ENCODE assay signal across 18 mouse cellular contexts in genomic region chr11:103906051-103906719, GRCm38 (mm10). TPM values are rescaled to one million over a fixed set of nuclear protein-coding genes. Genes with fewer than 3 reads are reported as not detected.
DNase-seq lines count a peak whose midpoint lies in the region; ATAC-seq lines count a peak whose summit lies in the region.
"Had no signal": no experiment of that assay in that cellular context is flagged by ENCODE, and none has a peak within 500 bp of the region (broad histone marks: within the 10 kb centered on the region; RNA-seq: fewer than 3 reads in every experiment).

No protein-coding gene starts in this region.

- H3K9ac ChIP-seq in forebrain, embryonic 15.5 days (replicated peaks), result no peak overlapping the region
- H3K9ac ChIP-seq in midbrain, embryonic 13.5 days (replicated peaks), result no peak overlapping the region
- H3K9ac ChIP-seq: lung, embryonic 15.5 days; neural tube, embryonic 13.5 days had no signal

- H3K27ac ChIP-seq in heart, embryonic 10.5 days, result no peak overlapping the region
- H3K27ac ChIP-seq in forebrain, embryonic 15.5 days (replicated peaks), result peak overlapping the region; percentile 59
- H3K27ac ChIP-seq in midbrain, embryonic 13.5 days, result peak overlapping the region; percentile 70
- H3K27ac ChIP-seq: gastrocnemius, adult 2 months; heart, adult 2 months; lung, embryonic 15.5 days; neural tube, embryonic 13.5 days had no signal

- DNase-seq in heart, embryonic 10.5 days (ENCODE audit: low spot score), result peak; percentile 17
- DNase-seq in heart, adult 18-20 months, result no peak
- DNase-seq in NIH3T3 (ENCODE audit: low read depth), result peak; percentile 66
- no peak for DNase-seq in adrenal gland, postnatal 4 days (ENCODE audit: low spot score in 2 of 2)
- DNase-seq in urinary bladder, postnatal 14 days (ENCODE audit: low spot score), result no peak
- DNase-seq in right cerebral cortex, postnatal 36 days (ENCODE audit: low spot score in 2 of 2), result no peak
- DNase-seq: adrenal gland, adult 2 months; cerebellum, adult 18-20 months; gastrocnemius, adult 2 months; heart, adult 2 months; kidney, adult 18-20 months; kidney, postnatal 25 days; thymus, postnatal 14 days had no signal

- peaks cover 5% of the 10 kb centered on the region; the same call in 1 of the 2 replicates for H3K4me1 ChIP-seq in heart, embryonic 10.5 days
- H3K4me1 ChIP-seq in forebrain, embryonic 15.5 days, result no peaks in the 10 kb centered on the region
- peaks cover 23% of the 10 kb centered on the region for H3K4me1 ChIP-seq in midbrain, embryonic 13.5 days (replicated peaks)

- peaks cover 21% of the 10 kb centered on the region for H3K36me3 ChIP-seq in heart, embryonic 10.5 days
- H3K36me3 ChIP-seq in forebrain, embryonic 15.5 days, result peaks cover 7% of the 10 kb centered on the region
- H3K36me3 ChIP-seq in midbrain, embryonic 13.5 days, result peaks cover 6% of the 10 kb centered on the region

- ATAC-seq in forebrain, embryonic 15.5 days (replicated peaks), result no peak
- ATAC-seq in midbrain, embryonic 13.5 days, result 0 out of 2 replicates have a peak, but pooled peaks have one; percentile 20
- ATAC-seq: hindbrain, embryonic 16.5 days had no signal

- no peak overlapping the region for H3K4me2 ChIP-seq in forebrain, embryonic 15.5 days (replicated peaks)
- no peak overlapping the region for H3K4me2 ChIP-seq in midbrain, embryonic 13.5 days (replicated peaks)
- H3K4me2 ChIP-seq: lung, embryonic 15.5 days; neural tube, embryonic 13.5 days had no signal

- 51% methylated on average over 7 of the region's 7 CpGs for whole genome bisulfite sequencing in heart, embryonic 10.5 days
- WGBS in forebrain, embryonic 15.5 days, result 37% methylated on average over 7 of the region's 7 CpGs
- WGBS in midbrain, embryonic 13.5 days, result 31% methylated on average over 7 of the region's 7 CpGs

- H3K4me3 ChIP-seq in heart, embryonic 10.5 days, result no peak overlapping the region
- no peak overlapping the region for H3K4me3 ChIP-seq in forebrain, embryonic 15.5 days
- no peak overlapping the region for H3K4me3 ChIP-seq in midbrain, embryonic 13.5 days (replicated peaks)
- H3K4me3 ChIP-seq: gastrocnemius, adult 2 months; heart, adult 2 months; lung, embryonic 15.5 days; neural tube, embryonic 13.5 days had no signal

- no peaks in the 10 kb centered on the region for H3K27me3 ChIP-seq in heart, embryonic 10.5 days (ENCODE audit: insufficient read depth, poor library complexity, severe bottlenecking)
- no peaks in the 10 kb centered on the region for H3K27me3 ChIP-seq in forebrain, embryonic 15.5 days
- no peaks in the 10 kb centered on the region for H3K27me3 ChIP-seq in midbrain, embryonic 13.5 days
- H3K27me3 ChIP-seq: lung, embryonic 15.5 days; neural tube, embryonic 13.5 days had no signal

- no peaks in the 10 kb centered on the region for H3K9me3 ChIP-seq in heart, embryonic 10.5 days
- no peaks in the 10 kb centered on the region for H3K9me3 ChIP-seq in forebrain, embryonic 15.5 days
- H3K9me3 ChIP-seq in midbrain, embryonic 13.5 days, result no peaks in the 10 kb centered on the region
- H3K9me3 ChIP-seq: lung, embryonic 15.5 days; neural tube, embryonic 13.5 days had no signal

RNA-seq across cellular contexts. Expression of gene Nsf, which starts 47.7 kb away (rescaled TPM):
- 43.4 and 46.3 TPM in 2 replicates for polyA plus RNA-seq in heart, embryonic 10.5 days (2016; fragmentation: Nextera tagmentation; extraction: Ambion mirVana)
- total RNA-seq in heart, adult 18-20 months (2021), result 10 to 100 TPM; 23.8 to 33.2 TPM
- polyA plus RNA-seq in forebrain, embryonic 15.5 days (2015; fragmentation: Nextera tagmentation; extraction: Ambion mirVana), result 94.5 and 94.7 TPM in 2 replicates
- polyA plus RNA-seq in midbrain, embryonic 13.5 days (2015; fragmentation: Nextera tagmentation; extraction: Ambion mirVana), result 113 and 138 TPM in 2 replicates
- 10 to 100 TPM; 96.6 to 99.5 TPM for total RNA-seq in adrenal gland, postnatal 4 days (2021)

Comparison
In these comparisons a context has a peak if more than half of its experiments do, and no peak if none do; other contexts are left out.
1. DNase-seq: peak in heart, embryonic 10.5 days (single experiment) and NIH3T3 (single experiment); none in heart, adult 18-20 months (0 of 2), adrenal gland, postnatal 4 days (0 of 2), urinary bladder, postnatal 14 days (single experiment) and right cerebral cortex, postnatal 36 days (0 of 2).